Mouse (Mus musculus) G1E (cell line): ENCODE measurements around the gene Ablim2. TPM values are rescaled to one million over a fixed set of nuclear protein-coding genes. Genes with fewer than 3 reads are reported as not detected.

Experiments used
- ATAC-seq: 2 replicates; pipeline ENCODE4 v1.8.0; 2016; ENCODE audit warnings: mild to moderate bottlenecking; ENCODE audit not compliant: insufficient number of reproducible peaks, poor library complexity, low FRiP score, severe bottlenecking; ENCODE audit errors: extremely low read depth
- DNase-seq: peaks from one replicate; pipeline ENCODE4 v3.0.0; 2012; ENCODE audit warnings: low spot score
- H3K27me3 ChIP-seq: 2 replicates; pipeline ENCODE4 v1.6.1; 2012; ENCODE audit warnings: mild to moderate bottlenecking, low read length, inconsistent platforms; ENCODE audit not compliant: insufficient read depth
- H3K36me3 ChIP-seq: replicated peaks from 2 replicates; pipeline ENCODE3; 2012; ENCODE audit warnings: mild to moderate bottlenecking, inconsistent platforms
- H3K4me1 ChIP-seq: 2 replicates; pipeline ENCODE4 v1.6.1; 2012; ENCODE audit warnings: low read depth, low read length, inconsistent platforms, mixed read lengths; ENCODE audit not compliant: insufficient read depth
- H3K4me3 ChIP-seq: 2 replicates; pipeline ENCODE4 v1.5.1; 2012; ENCODE audit warnings: low read depth, mild to moderate bottlenecking, inconsistent platforms, low read length, moderate library complexity, mixed read lengths
- H3K9me3 ChIP-seq: replicated peaks from 2 replicates; pipeline ENCODE4 v1.6.1; 2012; ENCODE audit warnings: inconsistent platforms
- CTCF ChIP-seq: IDR thresholded peaks from 2 replicates; pipeline ENCODE4 v1.5.1; 2012; ENCODE audit warnings: low read depth, low read length, inconsistent platforms, mixed read lengths
- GATA1 ChIP-seq: IDR thresholded peaks from 2 replicates; pipeline ENCODE4 v1.6.1; 2012; ENCODE audit warnings: borderline replicate concordance, low read length, inconsistent platforms, mixed read lengths
- GATA2 ChIP-seq: IDR thresholded peaks from 2 replicates; pipeline ENCODE4 v1.6.1; 2012; ENCODE audit warnings: low read depth, low read length, inconsistent platforms, borderline replicate concordance
- POLR2AphosphoS5 ChIP-seq: IDR thresholded peaks from 2 replicates; pipeline ENCODE4 v1.6.1; 2012; ENCODE audit warnings: low read depth, low read length, inconsistent platforms; ENCODE audit not compliant: insufficient replicate concordance
- TAL1 ChIP-seq: conservative IDR thresholded peaks from 2 replicates; pipeline ENCODE4 v1.6.1; 2012; ENCODE audit warnings: low read depth, low read length, inconsistent platforms, mixed read lengths
- polyA plus RNA-seq: library from polyadenylated mRNA; stranded (reverse); fragments of >175 nt; gene quantifications from 2 replicates; pipeline ENCODE4 v1.2.3, GENCODE M21; 2012
- total RNA-seq, 2 experiments: library from RNA; stranded (forward) in 1 of 2; stranded (reverse) in 1 of 2; fragments of 200-1000 nt in 1 of 2; fragments of >200 nt in 1 of 2; fragmentation: Nextera tagmentation in 1 of 2; gene quantifications; 2 replicates each; pipeline ENCODE4 v1.2.3; 2014 to 2017

Gene Ablim2
- total and polyA plus RNA-seq, 3 experiments: 0.16 TPM; not detected in 2

- H3K27me3 ChIP-seq: peaks cover 4% of the 10 kb centered on the region; the same call in 1 of the 2 replicates
- ATAC-seq: no peak
- no peaks in the 10 kb centered on the region for H3K36me3 ChIP-seq
- no peak for TF ChIP-seq CTCF
- no peak for TF ChIP-seq GATA2
- no peak for TF ChIP-seq GATA1
- no peak for TF ChIP-seq POLR2AphosphoS5
- no peak for TF ChIP-seq TAL1
- DNase-seq: no peak
- no peaks in the 10 kb centered on the region for H3K9me3 ChIP-seq
- no peak overlapping the region for H3K4me3 ChIP-seq
- no peaks in the 10 kb centered on the region for H3K4me1 ChIP-seq
These were observed 49.3 kb downstream of the Ablim2 start for GRCm38 (mm10) chr5:35807018-35807417.

DNA sequence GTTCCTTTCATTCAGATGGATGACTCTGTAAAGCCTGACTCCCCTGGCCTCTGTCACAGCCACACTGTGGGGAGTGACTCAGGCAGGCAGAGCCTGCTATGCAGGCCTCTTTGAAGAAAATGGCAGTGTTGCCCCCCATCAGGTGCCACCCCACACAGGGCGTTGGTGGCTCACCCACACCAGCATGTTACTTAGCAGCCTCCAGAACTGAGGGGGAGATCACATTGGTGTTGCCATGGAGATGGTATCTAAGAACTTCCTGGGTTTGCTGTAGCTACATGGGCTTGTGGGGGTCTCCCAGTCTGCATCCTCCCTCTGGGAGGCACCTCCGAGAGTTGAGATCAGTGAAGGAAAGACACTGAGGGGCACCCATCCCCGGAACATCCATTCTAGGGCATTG is 52.8 kb downstream of the Ablim2 start:
- Histone ChIP-seq H3K9me3 (no peaks in the 10 kb centered on the region), H3K4me1 (no peaks in the 10 kb centered on the region), H3K36me3 (no peaks in the 10 kb centered on the region), H3K4me3 (no peak overlapping the region), H3K27me3 (0 out of 2 replicates have a peak, but pooled peaks cover 3% of the 10 kb centered on the region)
- DNase-seq (no peak), ATAC-seq (no peak)
- no peak for TF ChIP-seq GATA1
- TF ChIP-seq TAL1: no peak
- no peak for TF ChIP-seq POLR2AphosphoS5
- TF ChIP-seq GATA2: no peak

- TF ChIP-seq POLR2AphosphoS5 (no peak), GATA1 (no peak), TAL1 (no peak), GATA2 (no peak), CTCF (no peak)
- 0 out of 2 replicates have a peak, but pooled peaks cover 5% of the 10 kb centered on the region for H3K27me3 ChIP-seq
- H3K4me3 ChIP-seq: no peak overlapping the region
- H3K9me3 ChIP-seq: no peaks in the 10 kb centered on the region
- no peaks in the 10 kb centered on the region for H3K4me1 ChIP-seq
- ATAC-seq (no peak), DNase-seq (no peak)
- no peaks in the 10 kb centered on the region for H3K36me3 ChIP-seq
These were observed 54.1 kb downstream of the Ablim2 start for GRCm38 (mm10) chr5:35811639-35812295.

- Histone ChIP-seq H3K4me3 (no peak overlapping the region), H3K9me3 (no peaks in the 10 kb centered on the region), H3K36me3 (no peaks in the 10 kb centered on the region), H3K27me3 (0 out of 2 replicates have a peak, but pooled peaks cover 5% of the 10 kb centered on the region), H3K4me1 (no peaks in the 10 kb centered on the region)
- DNase-seq: no peak
- no peak for ATAC-seq
- no peak for TF ChIP-seq GATA1
- TF ChIP-seq TAL1: no peak
- TF ChIP-seq CTCF: no peak
These were observed 56.8 kb downstream of the Ablim2 start for GRCm38 (mm10) chr5:35814334-35814941.

GRCm38 (mm10) chr5:35815051-35815450 is 57.4 kb downstream of the Ablim2 start:
- no peak for ATAC-seq
- 0 out of 2 replicates have a peak, but pooled peaks cover 5% of the 10 kb centered on the region for H3K27me3 ChIP-seq

GRCm38 (mm10) chr5:35817266-35817665 is 59.6 kb downstream of the Ablim2 start:
- Histone ChIP-seq H3K9me3 (no peaks in the 10 kb centered on the region), H3K4me1 (no peaks in the 10 kb centered on the region), H3K36me3 (no peaks in the 10 kb centered on the region), H3K27me3 (0 out of 2 replicates have a peak, but pooled peaks cover 5% of the 10 kb centered on the region), H3K4me3 (no peak overlapping the region)
- TF ChIP-seq GATA2 (no peak), CTCF (no peak), TAL1 (no peak), POLR2AphosphoS5 (no peak), GATA1 (no peak)
- no peak for DNase-seq
- no peak for ATAC-seq

More at GRCm38 (mm10) chr5:35815051-35815450, 57.4 kb downstream of the Ablim2 start:
- TF ChIP-seq CTCF: no peak
- TF ChIP-seq GATA1: no peak
- TF ChIP-seq POLR2AphosphoS5: no peak
- no peak for TF ChIP-seq GATA2
- no peak for TF ChIP-seq TAL1
- no peak for DNase-seq
- Histone ChIP-seq H3K4me3 (no peak overlapping the region), H3K36me3 (no peaks in the 10 kb centered on the region), H3K4me1 (no peaks in the 10 kb centered on the region), H3K9me3 (no peaks in the 10 kb centered on the region)
